Mouse (Mus musculus): Measurements from ENCODE around the gene Mc1r.

- TF ChIP-seq POLR2A (IDR thresholded peaks at IDR 0.05; ENCODE audit: low read depth, low read length): peak; percentile 74
- no peak for TF ChIP-seq ZNF384 (IDR thresholded peaks at IDR 0.05; ENCODE audit: low read depth, low read length)
These were observed 22.2 kb downstream of the Mc1r start for GRCm38 (mm10) chr8:123428939-123429721.
